Mouse (Mus musculus) G1E (cell line): ENCODE results near the gene Ift172. TPM values are rescaled to one million over a fixed set of nuclear protein-coding genes. Genes with fewer than 3 reads are reported as not detected.

Experiments
- ATAC-seq: 2 replicates; pipeline ENCODE4 v1.8.0; 2016; ENCODE audit warnings: mild to moderate bottlenecking; ENCODE audit not compliant: insufficient number of reproducible peaks, poor library complexity, low FRiP score, severe bottlenecking; ENCODE audit errors: extremely low read depth
- DNase-seq: peaks from one replicate; pipeline ENCODE4 v3.0.0; 2012; ENCODE audit warnings: low spot score
- H3K27me3 ChIP-seq: 2 replicates; pipeline ENCODE4 v1.6.1; 2012; ENCODE audit warnings: mild to moderate bottlenecking, low read length, inconsistent platforms; ENCODE audit not compliant: insufficient read depth
- H3K36me3 ChIP-seq: replicated peaks from 2 replicates; pipeline ENCODE3; 2012; ENCODE audit warnings: mild to moderate bottlenecking, inconsistent platforms
- H3K4me1 ChIP-seq: 2 replicates; pipeline ENCODE4 v1.6.1; 2012; ENCODE audit warnings: low read depth, low read length, inconsistent platforms, mixed read lengths; ENCODE audit not compliant: insufficient read depth
- H3K4me3 ChIP-seq: 2 replicates; pipeline ENCODE4 v1.5.1; 2012; ENCODE audit warnings: low read depth, mild to moderate bottlenecking, inconsistent platforms, low read length, moderate library complexity, mixed read lengths
- H3K9me3 ChIP-seq: replicated peaks from 2 replicates; pipeline ENCODE4 v1.6.1; 2012; ENCODE audit warnings: inconsistent platforms
- CTCF ChIP-seq: IDR thresholded peaks from 2 replicates; pipeline ENCODE4 v1.5.1; 2012; ENCODE audit warnings: low read depth, low read length, inconsistent platforms, mixed read lengths
- GATA1 ChIP-seq: IDR thresholded peaks from 2 replicates; pipeline ENCODE4 v1.6.1; 2012; ENCODE audit warnings: borderline replicate concordance, low read length, inconsistent platforms, mixed read lengths
- GATA2 ChIP-seq: IDR thresholded peaks from 2 replicates; pipeline ENCODE4 v1.6.1; 2012; ENCODE audit warnings: low read depth, low read length, inconsistent platforms, borderline replicate concordance
- POLR2AphosphoS5 ChIP-seq: IDR thresholded peaks from 2 replicates; pipeline ENCODE4 v1.6.1; 2012; ENCODE audit warnings: low read depth, low read length, inconsistent platforms; ENCODE audit not compliant: insufficient replicate concordance
- TAL1 ChIP-seq: conservative IDR thresholded peaks from 2 replicates; pipeline ENCODE4 v1.6.1; 2012; ENCODE audit warnings: low read depth, low read length, inconsistent platforms, mixed read lengths
- polyA plus RNA-seq: library from polyadenylated mRNA; stranded (reverse); fragments of >175 nt; gene quantifications from 2 replicates; pipeline ENCODE4 v1.2.3, GENCODE M21; 2012
- total RNA-seq, 2 experiments: library from RNA; stranded (forward) in 1 of 2; stranded (reverse) in 1 of 2; fragments of 200-1000 nt in 1 of 2; fragments of >200 nt in 1 of 2; fragmentation: Nextera tagmentation in 1 of 2; gene quantifications; 2 replicates each; pipeline ENCODE4 v1.2.3; 2014 to 2017

Gene Ift172
- total and polyA plus RNA-seq, 3 experiments = 21.5 to 37.8 (median 24.3) TPM

DNA sequence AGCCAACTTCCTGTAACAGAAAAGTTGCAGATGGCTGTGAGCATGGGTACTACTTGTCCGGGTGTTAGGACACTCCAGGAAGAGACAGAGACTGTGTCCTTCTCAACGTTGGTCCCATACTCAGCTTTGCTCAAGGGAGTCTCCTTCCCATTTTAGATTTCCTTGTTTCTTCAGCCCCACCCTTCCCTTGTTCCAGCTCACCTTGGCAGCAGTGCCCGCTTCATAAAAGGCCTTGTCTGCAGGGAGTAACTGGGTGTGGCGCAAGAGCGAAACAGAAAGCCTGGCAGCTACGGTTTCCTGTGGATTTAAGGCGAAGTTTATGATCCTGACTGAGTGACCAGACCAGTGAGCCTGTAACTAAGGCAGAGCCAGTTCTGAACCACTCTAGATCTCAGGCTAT lies 36.5 kb downstream of the Ift172 start:
- H3K36me3 ChIP-seq = peaks cover 87% of the 10 kb centered on the region
- peaks cover 43% of the 10 kb centered on the region for H3K4me1 ChIP-seq
- no peak overlapping the region for H3K4me3 ChIP-seq
- TF ChIP-seq CTCF = no peak
- TF ChIP-seq TAL1 = no peak
- no peak for TF ChIP-seq GATA1
- no peak for TF ChIP-seq GATA2
- TF ChIP-seq POLR2AphosphoS5 = no peak
- ATAC-seq = no peak
- no peak for DNase-seq
- H3K9me3 ChIP-seq = no peaks in the 10 kb centered on the region
- H3K27me3 ChIP-seq = no peaks in the 10 kb centered on the region

DNA sequence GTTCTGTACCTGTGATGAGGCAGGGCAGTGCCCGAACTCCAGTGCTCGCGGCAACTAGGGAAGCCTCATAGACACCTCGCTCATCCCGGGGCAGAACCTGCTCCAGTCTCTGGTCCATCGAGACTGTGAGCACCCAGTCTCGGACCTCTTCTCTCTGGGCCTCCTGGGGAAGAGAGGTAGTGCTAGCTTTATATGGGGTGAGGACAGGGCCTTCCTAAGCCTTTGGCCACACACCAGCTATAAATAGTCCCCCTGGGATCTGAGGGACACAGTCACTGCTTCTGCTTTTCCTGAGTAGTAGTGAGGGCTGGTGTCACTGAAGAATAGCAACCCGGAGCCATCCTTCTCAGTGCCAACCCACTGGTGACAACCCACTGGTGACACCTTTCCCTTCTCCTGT lies 37.1 kb downstream of the Ift172 start:
- Histone ChIP-seq H3K9me3 (no peaks in the 10 kb centered on the region), H3K36me3 (peaks cover 87% of the 10 kb centered on the region), H3K27me3 (no peaks in the 10 kb centered on the region), H3K4me3 (no peak overlapping the region), H3K4me1 (peaks cover 43% of the 10 kb centered on the region)
- ATAC-seq (no peak), DNase-seq (no peak)
- TF ChIP-seq GATA1 (no peak), CTCF (no peak), GATA2 (no peak), POLR2AphosphoS5 (no peak), TAL1 (no peak)

DNA sequence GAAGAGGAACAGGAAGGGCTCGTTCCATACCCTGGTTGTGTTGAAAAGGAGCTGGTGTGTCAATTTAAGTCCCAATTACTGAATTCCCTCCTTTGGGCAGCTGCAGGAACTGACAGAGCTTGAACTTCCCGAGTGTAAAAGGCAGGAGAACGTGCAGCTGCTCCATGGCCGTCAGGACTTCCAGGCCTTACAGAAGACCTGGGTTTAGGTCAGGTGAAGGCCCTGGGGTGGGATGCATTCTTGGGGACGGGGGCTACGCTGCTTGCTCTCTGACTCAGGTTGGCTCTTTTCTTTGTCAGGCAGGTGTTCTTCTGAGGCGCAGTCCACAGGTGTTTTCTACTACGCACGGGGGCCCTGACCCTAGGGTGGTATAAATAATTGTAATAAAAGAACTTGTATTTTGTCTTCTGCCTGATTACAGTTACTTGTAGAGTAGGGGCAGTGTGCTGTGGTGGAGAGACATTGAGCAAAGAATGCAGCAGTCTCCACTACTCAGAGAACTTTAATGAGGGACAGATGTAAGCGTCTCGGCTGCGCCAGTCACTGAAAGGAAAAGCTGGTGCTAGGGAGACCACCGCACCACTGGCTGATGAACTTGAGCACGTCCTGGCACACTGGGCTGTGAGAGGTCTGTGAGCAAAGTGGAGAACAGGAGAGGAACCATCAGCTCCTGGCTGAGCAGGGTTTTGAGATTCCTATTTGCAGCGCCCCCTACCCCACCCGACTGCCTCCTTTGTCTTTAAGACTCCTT lies 37.9 kb downstream of the Ift172 start:
- peaks cover 43% of the 10 kb centered on the region for H3K4me1 ChIP-seq
- H3K4me3 ChIP-seq = no peak overlapping the region; the same call in 1 of the 2 replicates
- H3K36me3 ChIP-seq = peaks cover 91% of the 10 kb centered on the region
- TF ChIP-seq TAL1 = no peak
- no peak for TF ChIP-seq GATA2
- no peak for TF ChIP-seq CTCF
- no peak for TF ChIP-seq GATA1
- no peak for TF ChIP-seq POLR2AphosphoS5
- ATAC-seq (no peak), DNase-seq (no peak)
- H3K27me3 ChIP-seq = no peaks in the 10 kb centered on the region
- H3K9me3 ChIP-seq = no peaks in the 10 kb centered on the region

DNA sequence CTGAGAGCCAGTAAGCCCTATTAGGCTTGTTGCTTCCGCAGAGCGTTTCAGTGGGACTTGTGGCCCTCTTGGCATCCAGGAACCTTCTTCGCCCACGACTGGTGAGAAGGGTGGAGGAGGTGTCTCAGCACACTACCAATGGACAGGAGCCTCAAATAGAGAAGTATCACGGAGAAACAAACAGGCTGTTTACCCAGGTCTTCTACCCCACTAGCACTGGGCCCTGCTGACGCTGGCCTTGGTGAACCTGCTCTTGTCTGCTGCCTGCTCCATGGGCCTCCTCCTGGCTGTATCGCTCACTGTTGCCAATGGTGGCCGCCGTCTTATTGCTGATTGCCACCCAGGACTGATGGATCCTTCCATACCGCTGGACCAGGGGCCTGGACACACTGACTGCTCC lies 38.8 kb downstream of the Ift172 start:
- ATAC-seq = 0 out of 2 replicates have a peak, but pooled peaks have one; percentile 17
- Histone ChIP-seq H3K27me3 (no peaks in the 10 kb centered on the region), H3K36me3 (peaks cover 91% of the 10 kb centered on the region), H3K4me1 (peaks cover 43% of the 10 kb centered on the region), H3K9me3 (no peaks in the 10 kb centered on the region), H3K4me3 (peak overlapping the region; percentile 77)
- DNase-seq = peak; percentile 13
- TF ChIP-seq CTCF = no peak
- no peak for TF ChIP-seq GATA1
- TF ChIP-seq POLR2AphosphoS5 = no peak
- TF ChIP-seq TAL1 = no peak
- TF ChIP-seq GATA2 = no peak

DNA sequence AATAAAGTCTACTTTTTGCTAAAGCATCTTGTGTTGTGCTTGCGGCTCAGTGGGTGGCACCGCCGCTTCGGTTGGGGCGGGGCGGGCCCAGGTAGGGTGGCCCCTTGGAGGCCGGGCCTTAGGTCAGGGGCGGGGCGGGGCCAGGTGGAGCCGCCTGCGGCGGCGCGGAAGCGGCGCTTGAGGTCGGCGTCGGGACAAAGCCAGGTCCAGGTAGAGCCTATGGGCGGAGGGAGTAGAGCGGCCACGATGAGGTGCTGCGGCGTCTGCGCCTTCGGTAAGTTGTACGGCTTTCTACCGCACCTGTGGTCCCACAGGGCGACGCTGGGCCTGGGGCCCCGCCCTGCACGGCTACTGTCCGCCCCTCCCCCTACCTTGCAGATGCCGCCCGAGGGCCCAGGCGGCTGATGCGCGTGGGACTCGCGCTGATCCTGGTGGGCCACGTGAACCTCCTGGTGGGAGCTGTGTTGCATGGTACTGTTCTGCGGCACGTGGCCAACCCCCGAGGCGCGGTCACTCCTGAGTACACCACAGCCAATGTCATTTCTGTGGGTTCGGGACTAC lies 39.3 kb downstream of the Ift172 start, which contains the start of gene Krtcap3:
TSS of gene Krtcap3 (plus strand) at position 151 of the 561 bp plus-strand sequence.
- no peak for TF ChIP-seq GATA1
- no peak for TF ChIP-seq GATA2
- TF ChIP-seq POLR2AphosphoS5 = no peak
- TF ChIP-seq TAL1 = no peak
- TF ChIP-seq CTCF = no peak
- DNase-seq (peak; percentile 49), ATAC-seq (peak; percentile 41)
- Histone ChIP-seq H3K4me1 (peaks cover 43% of the 10 kb centered on the region), H3K36me3 (peaks cover 93% of the 10 kb centered on the region), H3K4me3 (peak within 1 kb of the TSS; percentile 77), H3K27me3 (no peaks in the 10 kb centered on the region), H3K9me3 (no peaks in the 10 kb centered on the region)

DNA sequence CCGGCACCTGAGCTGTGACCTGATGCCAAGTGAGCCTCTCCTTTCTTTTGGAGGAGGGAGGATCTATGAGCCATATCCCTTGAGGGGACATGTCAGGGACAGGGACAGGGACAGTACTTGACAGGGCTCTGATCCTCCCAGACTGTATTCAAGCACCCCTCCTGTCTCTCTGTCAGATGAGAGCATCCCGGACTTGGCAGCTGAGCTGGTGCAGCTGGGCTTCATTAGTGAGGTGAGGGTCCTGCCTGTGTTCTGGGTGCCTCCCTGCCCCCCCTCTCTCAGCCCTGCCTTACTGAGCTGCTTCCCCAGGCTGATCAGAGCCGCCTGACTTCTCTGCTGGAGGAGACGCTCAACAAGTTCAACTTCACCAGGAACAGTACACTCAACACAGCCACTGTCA lies 40.2 kb downstream of the Ift172 start:
- Histone ChIP-seq H3K9me3 (no peaks in the 10 kb centered on the region), H3K36me3 (peaks cover 94% of the 10 kb centered on the region), H3K27me3 (no peaks in the 10 kb centered on the region), H3K4me1 (peaks cover 43% of the 10 kb centered on the region), H3K4me3 (peak overlapping the region; percentile 77; the same call in 1 of the 2 replicates)
- ATAC-seq (no peak), DNase-seq (no peak)
- TF ChIP-seq GATA1 (no peak), TAL1 (no peak), POLR2AphosphoS5 (no peak), CTCF (no peak), GATA2 (no peak)
